Mouse (Mus musculus): ENCODE measurements around the gene Plscr1.

Plscr1 gene

DNA sequence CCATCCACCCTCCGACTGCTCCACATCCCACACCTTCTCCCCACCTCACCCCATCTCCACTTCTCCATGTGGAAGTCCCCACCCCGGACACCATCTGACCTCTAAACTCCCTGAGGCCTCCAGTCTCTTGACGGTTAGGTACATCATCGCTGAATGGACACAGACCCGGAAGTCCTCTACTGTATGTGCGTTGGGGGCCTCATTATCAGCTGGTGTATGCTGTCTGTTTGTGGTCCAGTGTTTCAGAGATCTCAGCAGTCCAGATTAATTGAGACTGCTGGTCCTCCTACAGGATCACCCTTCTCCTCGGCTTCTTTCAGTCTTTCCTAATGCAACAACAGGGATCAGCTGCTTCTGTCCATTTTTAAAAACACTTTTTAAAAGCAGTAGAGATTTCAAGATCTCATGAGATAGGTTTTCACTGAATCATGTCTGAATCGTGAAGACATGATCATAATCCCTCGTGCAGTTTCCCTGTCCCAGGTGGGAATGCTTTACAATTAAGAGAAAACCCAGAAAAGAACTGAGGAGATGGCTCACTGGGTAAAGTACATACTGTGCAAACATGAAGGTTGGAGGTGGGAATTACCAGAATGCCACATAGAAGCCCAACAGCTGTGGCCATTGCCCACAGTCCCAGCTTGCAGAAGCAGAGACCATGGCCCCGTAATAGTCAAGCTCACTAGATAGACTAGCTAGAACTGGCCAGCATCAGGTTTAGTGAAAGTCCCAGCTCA, 4.2 kb downstream of the Plscr1 start:
- DNase-seq (ENCODE audit: low spot score) = no peak

DNA sequence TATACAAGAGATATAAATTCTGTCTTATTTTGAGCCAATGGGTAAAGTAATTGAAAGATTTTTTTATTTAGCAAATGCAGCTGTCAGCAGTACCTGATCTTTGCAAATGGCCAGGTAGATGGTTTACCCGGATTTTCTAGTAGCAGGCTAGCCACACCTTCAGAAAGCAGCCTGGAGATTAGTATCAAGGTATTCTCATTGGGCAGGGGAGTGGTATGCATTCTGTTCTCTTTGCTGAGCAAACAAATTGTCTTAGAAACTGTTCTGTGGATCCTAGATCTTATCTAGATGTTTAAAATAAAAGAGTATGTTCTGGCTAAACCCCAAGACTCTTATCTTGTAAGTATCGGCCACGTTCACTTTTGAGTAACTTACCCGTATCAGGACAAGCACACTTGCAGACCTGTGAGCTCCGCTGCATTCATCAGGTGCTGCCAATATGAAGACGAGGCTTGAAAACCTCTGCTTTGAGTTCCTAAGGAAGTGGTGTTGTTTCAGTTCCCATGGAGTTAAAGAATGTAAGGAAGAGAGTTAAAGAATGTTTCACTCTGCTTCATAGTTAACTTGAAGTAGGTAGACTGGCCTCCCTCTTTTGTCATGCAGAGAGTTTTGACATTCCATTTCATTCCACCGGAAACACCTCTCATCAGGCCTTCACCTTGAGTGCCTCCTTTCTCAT, 11.1 kb downstream of the Plscr1 start:
- DNase-seq (ENCODE audit: low spot score) = no peak

DNA sequence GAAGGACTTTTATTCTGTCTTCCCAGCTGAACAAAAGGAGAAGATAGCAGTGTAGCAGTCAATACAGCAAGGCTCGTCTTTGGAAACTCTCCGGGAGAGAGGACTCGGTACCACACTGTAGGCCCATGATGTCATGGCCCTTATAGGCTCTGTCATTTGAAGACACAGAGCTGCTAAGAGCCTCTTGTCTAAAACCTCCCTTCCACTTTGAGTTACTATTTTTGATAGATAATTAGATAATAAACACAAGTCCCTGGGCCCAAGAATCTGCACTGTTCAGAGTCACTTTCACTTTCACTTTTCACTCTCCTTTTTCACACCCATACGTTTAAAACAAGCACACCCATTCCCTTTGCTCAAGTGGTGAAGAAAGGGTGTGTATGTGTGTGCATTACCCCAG, 16.2 kb downstream of the Plscr1 start:
- no peak for DNase-seq (ENCODE audit: low spot score)

DNA sequence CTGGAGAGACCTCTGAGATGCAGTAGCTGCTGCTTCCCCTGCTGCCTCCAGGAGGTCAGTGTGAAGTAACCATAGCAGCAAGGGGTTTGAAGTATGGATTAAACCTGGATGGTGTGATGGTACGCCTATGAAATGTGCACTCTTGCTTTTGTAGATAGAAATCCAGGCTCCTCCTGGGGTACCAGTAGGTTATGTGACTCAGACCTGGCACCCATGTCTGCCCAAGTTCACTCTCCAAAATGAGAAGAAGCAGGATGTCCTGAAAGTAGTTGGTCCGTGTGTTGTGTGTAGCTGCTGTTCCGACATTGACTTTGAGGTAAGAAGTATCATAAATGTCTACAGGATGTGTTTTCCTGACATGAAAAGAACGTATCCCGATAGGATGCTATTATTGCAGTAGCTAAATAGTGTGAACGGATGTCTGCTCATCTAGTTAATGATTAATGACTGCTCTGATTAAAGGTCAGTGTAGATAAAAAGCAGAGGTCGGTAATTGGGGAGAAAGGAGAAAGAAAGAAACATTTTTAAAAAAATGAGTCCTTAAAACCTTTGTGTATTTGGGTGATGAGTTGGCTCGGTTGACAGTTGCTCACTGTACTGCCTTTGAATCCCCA, 17.1 kb downstream of the Plscr1 start:
- DNase-seq (ENCODE audit: low spot score) = no peak

DNA sequence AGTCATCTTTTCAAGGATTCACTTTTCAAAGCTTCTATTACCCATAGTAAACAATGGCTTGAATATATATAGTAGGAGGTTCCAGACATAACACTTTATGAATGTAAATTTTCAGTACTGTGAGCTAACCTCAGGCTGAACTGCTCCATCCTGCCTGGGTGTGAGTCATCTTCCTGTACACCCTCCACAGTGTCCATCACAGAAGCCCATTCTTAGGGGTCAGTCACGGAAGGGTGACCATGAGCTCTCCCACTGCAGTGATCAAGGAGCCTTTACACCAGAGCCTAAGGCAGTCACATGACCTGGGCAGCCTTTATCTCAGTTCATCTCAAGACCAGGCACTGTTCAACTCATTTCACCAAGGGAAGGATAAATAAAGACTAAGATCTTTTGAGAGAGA, 18.2 kb downstream of the Plscr1 start:
- no peak for DNase-seq (ENCODE audit: low spot score)

DNA sequence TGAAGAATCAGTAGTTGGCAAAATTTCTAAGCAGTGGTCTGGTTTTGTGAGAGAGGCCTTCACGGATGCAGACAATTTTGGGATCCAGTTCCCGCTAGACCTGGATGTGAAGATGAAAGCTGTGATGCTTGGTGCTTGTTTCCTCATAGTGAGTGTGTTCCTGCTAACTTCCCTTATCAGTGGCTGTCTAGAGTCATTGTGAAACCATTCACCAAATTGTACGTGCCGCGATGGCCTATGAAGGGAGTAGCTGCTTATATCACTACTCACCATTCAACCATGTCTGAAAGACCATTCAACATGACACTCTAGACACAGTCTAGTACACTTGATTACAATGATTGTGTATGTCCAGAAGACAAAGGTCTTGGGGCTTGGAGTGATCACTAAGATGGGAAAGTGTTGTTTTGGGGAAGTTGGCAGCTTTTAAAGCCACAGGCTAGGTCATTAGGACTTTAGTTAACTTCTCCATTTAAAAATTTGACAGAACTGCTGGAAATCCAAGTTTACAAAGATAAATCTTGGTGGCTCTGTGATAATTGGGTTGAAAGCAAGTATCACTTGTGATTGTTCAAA, 20.4 kb downstream of the Plscr1 start:
- no peak for DNase-seq (ENCODE audit: low spot score)

GRCm38 (mm10) chr9:92270927-92271326, 21.4 kb downstream of the Plscr1 start:
- no peak for DNase-seq (ENCODE audit: low spot score)

DNA sequence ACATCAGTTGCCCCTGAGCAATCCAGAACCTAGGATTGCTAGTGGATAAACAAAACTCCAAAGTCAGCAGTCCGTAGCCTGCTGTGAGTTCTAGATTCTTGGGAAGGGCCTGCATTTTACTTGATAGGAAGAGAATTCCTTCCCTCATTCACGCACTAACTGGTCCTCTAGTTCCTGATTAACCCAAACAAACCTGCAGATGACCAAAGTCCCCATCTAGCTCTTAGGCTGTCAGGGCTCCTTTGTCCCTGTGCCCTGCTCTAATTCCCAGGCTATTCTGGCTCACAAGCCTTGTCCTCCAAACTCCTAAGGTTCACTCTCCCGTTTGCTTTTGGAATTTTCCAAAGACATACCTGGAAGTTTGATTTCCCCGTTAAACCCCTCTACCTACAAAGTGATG, 23.1 kb downstream of the Plscr1 start:
- DNase-seq (ENCODE audit: low spot score) = no peak

DNA sequence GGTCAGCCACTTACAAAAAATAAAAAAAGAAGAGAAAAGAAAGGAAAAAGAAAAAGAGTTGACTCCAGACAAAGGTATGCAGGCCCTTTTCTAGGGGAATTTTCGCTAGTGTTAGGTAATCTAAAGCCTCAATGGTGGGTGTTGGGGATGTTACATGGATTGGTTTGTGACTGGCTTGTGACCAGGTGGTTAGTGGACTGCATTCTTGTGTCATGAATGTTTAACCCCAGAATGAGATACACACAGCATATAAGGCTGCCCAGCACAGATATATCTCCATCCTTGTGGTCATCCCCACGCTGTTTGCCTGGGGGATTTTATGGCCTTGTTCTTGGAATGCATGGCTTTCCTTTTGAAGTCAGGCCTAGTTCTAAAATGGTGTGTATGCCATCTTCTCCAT, 23.7 kb downstream of the Plscr1 start:
- no peak for DNase-seq (ENCODE audit: low spot score)

DNA sequence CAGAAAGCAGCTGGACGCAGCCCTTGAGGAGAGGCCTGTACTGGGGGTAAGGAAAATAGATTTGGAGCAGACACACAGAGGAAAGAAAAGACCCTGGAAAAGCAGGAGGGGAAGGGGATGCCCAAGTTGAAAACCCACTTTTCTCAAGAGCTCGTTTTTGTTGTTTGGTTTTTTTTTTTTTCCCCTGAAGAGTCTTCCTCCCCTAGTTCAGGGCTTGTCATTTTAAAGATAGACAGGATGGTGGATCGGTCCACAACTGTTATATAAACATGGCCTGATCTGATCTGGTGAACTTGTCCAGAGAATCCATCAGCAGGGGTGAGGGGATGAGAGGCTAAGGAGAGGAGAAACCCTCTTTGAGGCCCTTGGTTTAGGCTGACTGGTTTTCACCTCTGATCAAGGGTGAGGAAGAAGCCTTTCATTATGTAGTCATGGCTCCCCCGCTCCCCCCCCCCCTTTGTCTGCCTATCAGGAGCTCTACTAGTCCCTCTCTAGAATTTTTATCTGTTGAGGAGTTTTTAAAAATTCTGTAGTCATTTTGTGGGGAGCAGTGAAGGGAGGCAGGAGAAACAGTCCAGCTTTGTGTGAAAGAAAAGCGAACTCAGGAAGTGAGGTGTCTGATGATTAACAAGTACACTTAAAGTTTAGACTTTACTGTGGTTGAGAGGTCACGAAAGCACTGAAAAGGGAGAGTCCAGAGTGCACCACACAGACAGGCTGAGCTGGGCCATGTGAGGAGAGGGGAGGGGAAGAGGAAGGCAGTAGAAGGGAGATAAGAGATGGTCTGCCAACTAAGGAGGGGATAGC, 24.6 kb downstream of the Plscr1 start:
- no peak for DNase-seq (ENCODE audit: low spot score)

GRCm38 (mm10) chr9:92275486-92276207, 26.1 kb downstream of the Plscr1 start, which contains the start of gene Plscr2:
Plscr2 (plus strand) TSS chr9:92275602.
- no peak for DNase-seq (ENCODE audit: low spot score)

DNA sequence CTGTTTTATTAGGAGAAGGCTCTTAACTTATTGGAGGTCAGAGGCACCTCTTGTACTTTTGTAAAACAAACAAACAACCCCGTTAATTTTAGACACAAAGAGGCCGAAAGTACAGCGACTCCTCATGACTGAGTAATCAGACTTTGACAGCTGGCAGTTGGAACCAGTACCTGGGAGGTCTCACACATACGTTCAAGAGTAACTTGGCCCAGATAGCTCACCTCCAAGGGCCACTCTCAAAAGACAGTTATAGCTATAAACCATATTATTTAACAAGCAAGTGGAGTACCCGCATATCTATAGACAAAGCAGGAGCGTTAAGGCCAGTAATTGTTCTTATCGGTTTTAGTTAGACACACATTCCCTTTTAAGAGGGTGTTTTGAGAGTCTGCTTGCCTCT, 26.8 kb downstream of the Plscr1 start:
- no peak for DNase-seq (ENCODE audit: low spot score)

DNA sequence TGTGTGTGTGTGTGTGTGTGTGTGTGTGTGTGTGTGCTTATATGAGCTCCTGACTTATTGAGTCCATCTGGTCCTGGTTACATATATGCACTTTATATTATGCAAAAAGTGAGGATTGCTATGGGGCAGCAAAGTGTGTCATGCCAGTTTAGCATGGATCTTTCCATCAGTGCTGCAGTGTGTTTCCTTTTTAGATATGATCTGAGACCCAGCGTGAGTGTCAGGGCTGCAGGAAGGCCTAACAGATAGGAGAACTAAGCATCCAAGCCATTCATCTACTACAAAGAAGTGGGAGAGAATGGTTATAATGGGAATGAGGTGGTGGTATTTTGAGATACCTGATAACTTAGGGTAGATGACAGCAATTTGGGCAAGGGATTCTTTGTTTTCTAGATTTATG, 30.5 kb downstream of the Plscr1 start:
- no peak for DNase-seq (ENCODE audit: low spot score)

- DNase-seq (ENCODE audit: low spot score) = no peak
These were observed 33.1 kb downstream of the Plscr1 start for GRCm38 (mm10) chr9:92282563-92283171.

DNA sequence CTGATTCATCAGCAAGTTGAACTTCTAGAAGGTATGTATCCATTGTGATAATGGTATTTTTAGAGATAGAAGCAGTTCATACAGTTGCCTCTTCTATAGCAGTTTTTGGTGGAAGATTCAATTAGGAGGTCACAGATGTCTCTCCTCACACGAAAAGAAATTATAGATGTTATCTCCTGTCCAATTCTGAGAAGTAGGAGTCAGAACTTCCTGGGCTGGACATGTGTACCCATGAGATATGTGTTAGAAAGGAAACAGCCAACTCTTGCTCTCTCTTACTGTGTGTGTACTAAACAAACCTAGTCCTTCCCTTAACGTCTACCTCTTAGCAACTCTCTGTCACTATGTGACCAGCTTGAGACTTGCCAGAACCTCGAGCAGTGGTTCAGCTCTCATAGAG, 40.1 kb downstream of the Plscr1 start:
- no peak for DNase-seq (ENCODE audit: low spot score)

DNA sequence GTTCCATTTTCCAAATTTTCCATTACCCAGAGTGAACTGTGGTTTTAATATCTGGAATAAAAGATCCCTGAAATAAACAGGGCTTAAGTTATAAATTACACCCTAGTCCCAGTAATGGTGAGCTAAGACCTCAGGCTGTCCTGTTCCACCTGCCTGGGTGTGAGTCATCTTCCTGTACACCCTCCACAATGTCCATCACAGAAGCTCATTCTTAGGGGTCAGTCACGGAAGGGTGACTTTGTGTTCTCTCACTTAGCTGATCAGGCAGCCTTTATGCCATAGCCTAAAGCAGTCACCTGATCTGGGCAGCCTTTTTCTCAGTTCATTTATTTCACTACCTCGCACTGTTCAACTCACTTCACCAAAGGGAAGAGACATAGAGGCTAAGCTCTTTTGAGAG, 42.6 kb downstream of the Plscr1 start:
- DNase-seq (ENCODE audit: low spot score) = no peak

DNA sequence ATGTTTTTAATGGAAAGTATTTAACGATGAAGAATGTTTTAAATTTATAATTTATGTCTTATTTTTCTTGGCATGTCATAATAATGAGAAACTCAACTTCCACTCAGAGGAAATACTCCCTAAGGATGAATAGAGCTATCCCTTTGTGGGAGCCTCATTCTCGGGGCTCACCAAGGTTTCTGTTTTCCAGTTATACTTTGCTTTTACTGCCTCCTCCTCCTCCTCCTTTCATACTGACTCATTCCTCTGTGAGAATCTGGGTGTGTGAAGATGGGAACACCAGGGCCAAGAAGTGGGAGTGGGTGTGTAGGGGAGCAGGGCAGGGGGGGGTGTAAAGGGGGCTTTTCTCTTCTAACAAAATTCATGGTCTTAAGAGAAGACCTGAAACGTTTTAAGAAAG, 43.4 kb downstream of the Plscr1 start:
- DNase-seq (ENCODE audit: low spot score) = no peak

- DNase-seq (ENCODE audit: low spot score) = no peak
These were observed 44.3 kb downstream of the Plscr1 start for GRCm38 (mm10) chr9:92293560-92294548.

GRCm38 (mm10) chr9:92298288-92298687, 48.7 kb downstream of the Plscr1 start:
- no peak for DNase-seq (ENCODE audit: low spot score)

DNA sequence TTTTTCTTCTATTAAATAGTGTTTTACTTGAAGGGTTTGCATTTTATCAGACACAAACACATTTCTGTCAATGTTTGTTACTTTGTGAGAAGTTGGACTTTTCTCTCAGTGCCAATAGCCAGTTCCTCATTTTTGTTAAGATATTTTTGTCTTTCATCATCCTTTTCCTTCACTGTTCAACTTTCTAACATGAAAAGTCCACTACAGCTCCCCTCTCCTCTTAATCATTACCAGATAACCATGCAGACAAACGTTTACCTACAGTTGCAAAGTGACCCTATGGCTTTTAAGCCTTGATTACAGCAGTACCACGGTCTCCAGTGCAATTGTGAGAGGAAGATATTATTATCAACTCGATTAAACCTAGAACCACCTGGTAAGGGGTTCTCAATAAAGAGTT, 51.7 kb downstream of the Plscr1 start:
- DNase-seq (ENCODE audit: low spot score) = no peak
